Mouse (Mus musculus): Measurements from ENCODE around the gene Pkm.

- TF ChIP-seq GATA1 (IDR thresholded peaks at IDR 0.05; ENCODE audit: borderline replicate concordance, low read length) (no peak), FLI1 (IDR thresholded peaks at IDR 0.05; ENCODE audit: low read length) (no peak)
Observed at GRCm38 (mm10) chr9:59664664-59665256, 8.6 kb downstream of the Pkm start.
